Mouse (Mus musculus) ovary, adult 18-20 months (tissue): ENCODE measurements around the gene Mark2.
A peak's percentile ranks its signal among the peaks of the same experiment; 100 is the strongest.

Experiments used
- DNase-seq: peaks from one replicate; pipeline ENCODE4 v3.0.0; 2022; ENCODE audit warnings: low spot score, mixed read lengths

Mark2 gene

GRCm38 (mm10) chr19:7267091-7267741 lies 74.4 kb downstream of the Mark2 start, which contains the start of gene Rcor2:
Gene Rcor2 (plus strand): TSS chr19:7267325.
- peak; percentile 84 for DNase-seq

GRCm38 (mm10) chr19:7266421-7266831 lies 75.2 kb downstream of the Mark2 start:
- DNase-seq = no peak

- DNase-seq = no peak
Measured at GRCm38 (mm10) chr19:7265478-7266191, 76.0 kb downstream of the Mark2 start.

- no peak for DNase-seq
Measured at GRCm38 (mm10) chr19:7264766-7265331, 76.8 kb downstream of the Mark2 start.

- DNase-seq = no peak
Measured at GRCm38 (mm10) chr19:7264088-7264765, 77.4 kb downstream of the Mark2 start.

- no peak for DNase-seq
Measured at GRCm38 (mm10) chr19:7262592-7262991, 79.1 kb downstream of the Mark2 start.

- no peak for DNase-seq
Measured at GRCm38 (mm10) chr19:7261964-7262363, 79.7 kb downstream of the Mark2 start.

DNA sequence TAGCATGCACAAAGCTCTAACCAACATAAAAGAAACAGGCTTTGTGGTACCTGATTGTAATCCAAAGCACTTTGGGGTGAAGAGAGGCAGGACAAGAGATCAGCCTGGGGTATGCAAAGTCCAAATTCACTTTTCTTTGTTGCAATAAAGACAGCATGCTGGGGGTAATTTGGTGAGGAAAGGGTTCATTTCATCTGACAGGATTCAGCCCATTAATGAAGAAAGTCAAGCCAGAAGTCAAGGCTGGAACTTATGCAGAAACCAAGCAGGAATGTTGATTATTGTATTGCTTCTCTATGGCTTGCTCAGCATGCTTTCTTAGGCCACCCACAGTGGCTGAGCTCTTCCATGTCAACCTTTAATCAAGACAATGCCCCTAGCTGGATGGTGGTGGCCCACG lies 80.2 kb downstream of the Mark2 start:
- DNase-seq = no peak

DNA sequence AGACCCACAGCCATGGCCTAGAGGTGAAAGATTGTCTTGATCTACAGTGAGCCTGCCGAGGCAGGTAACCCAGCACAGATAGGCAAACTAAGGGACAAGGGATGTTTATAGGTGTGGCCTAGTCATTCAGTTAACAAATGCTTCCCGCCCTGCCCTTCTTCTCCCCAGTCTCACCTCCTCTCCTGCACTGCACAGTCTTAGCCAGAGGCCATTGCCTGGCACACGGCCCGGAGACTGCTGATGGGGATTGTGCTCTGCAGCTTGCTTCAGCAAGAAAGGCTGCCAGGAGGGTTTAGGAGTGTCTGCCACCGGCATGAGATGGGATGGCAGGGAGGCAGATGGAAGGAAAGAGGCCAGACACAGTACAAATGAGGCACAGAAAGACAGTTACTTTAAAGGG lies 83.8 kb downstream of the Mark2 start:
- DNase-seq = no peak

GRCm38 (mm10) chr19:7246021-7246420 lies 95.6 kb downstream of the Mark2 start:
- DNase-seq = no peak

DNA sequence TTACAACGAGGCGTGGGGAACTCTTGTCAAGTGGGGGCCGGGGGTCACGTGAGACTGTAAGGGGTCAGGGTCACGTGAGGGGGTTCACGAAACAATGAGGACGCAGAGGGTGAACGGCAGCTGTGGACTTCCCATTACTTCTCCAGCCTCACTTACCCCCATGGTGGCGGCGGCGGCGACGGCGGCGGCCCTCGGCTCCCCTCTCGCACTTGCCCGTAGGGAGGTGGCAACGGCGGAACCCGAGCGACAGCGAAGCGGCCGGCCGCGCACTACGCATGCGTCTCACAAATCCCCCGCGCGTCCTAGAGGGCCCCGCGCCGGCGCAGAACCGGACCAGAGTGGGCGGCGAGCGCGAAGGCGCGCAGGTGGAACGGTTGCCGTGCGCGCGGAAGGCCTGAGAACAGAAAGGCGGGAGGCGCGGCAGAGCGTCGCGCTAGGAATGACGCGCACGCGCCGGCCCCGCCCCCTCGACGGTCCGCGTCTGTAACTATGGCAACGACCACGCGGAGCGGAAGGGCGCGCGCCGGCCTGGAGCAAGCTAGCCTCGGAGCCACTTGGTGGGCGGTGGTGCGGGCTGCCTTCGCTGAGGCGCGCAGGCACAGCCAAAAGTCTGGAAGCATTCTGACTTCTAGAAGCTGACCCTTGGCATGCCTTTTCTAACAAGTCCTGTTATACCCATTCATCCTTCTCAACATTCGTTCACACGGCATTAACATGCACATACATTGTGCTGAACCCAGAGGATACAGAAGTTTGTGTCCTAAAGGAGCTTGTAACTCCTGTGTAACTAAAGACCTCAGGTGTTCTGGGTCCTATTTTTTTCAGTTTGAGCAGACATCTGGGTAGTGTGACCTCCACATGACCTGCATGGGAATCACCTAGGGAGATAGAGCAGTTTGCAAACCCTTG lies 100.6 kb downstream of the Mark2 start, which contains the start of gene Naa40:
Naa40 (minus strand) TSS at position 402 of the 909 bp plus-strand sequence.
- peak; percentile 91 for DNase-seq

DNA sequence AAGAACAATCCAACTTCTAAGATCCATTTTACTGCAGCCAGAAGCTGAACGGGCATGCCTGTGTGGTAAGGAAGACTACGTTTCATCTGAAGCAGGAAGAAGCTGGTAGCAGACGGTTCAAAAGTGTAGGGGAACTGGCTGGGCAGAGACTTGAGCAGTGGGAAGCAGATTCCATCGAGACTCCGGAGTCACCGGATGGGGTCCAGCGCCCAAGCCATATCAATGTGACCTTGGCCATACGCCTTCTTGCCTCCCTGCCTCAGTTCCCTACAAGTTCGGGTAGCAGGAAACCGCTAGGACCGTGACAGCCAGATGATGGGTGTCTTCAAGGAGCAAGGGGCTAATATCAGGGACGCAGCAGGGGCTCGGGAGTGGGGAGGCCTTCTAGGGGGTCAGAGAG lies 101.4 kb downstream of the Mark2 start:
- DNase-seq = no peak

DNA sequence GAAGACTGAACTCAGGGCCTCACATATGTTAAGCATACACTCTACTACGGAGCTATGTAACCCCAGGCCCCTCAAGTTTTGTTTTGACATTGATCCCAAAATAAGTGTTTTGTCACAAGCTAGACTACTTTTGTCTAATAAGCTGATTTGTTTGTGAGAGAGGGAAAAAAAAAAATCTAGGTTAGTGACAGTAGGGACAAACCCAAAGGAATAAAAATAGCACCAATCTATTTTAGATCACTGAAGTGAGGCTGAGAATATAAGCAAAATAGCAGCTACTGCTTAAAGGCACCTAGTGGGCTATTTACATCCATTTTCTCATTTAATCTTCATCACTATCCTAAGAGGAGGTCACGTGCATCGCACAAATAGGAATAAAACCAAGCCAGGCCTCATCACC lies 102.1 kb downstream of the Mark2 start:
- DNase-seq = no peak

- no peak for DNase-seq
Measured at GRCm38 (mm10) chr19:7236742-7237141, 104.9 kb downstream of the Mark2 start.

DNA sequence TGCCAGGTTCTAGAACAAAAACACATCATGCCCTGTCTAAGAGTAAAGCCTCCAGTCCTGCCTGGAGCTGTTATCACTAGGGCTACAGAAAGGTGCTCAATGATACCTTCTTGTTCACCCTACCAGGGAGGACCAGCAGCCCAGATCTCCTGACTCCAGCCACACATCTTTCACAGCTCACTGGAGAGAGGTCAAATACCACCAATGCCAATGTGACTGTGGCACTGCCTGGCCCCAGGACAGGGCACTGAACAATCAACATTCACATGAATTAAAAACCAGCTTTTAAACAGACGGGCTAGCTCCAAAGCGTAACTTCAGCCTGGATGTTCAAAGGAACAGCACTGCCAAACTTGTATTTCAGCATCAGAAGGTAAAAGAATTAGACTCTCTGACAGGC lies 105.6 kb downstream of the Mark2 start:
- DNase-seq = no peak

DNA sequence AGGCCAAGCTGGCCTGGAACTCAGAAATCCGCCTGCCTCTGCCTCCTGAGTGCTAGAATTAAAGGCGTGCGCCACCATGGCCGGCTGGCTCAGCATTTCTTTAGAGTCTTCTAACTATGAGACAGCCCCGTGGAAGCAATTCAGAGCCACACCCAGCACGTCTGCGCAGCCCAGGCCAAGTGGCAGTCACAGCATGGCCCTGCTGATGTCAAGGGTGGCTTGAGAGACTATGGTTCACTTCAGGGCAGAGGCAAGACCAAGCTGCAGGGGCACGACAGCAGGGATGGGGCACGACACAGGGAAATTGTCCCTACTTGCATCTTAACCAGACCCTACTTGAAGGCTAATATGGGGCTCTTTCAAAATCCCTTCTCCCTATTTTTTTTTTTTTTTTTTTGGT lies 106.2 kb downstream of the Mark2 start:
- DNase-seq = no peak

- DNase-seq = peak; percentile 66
Measured at GRCm38 (mm10) chr19:7234537-7235221, 107.0 kb downstream of the Mark2 start.

DNA sequence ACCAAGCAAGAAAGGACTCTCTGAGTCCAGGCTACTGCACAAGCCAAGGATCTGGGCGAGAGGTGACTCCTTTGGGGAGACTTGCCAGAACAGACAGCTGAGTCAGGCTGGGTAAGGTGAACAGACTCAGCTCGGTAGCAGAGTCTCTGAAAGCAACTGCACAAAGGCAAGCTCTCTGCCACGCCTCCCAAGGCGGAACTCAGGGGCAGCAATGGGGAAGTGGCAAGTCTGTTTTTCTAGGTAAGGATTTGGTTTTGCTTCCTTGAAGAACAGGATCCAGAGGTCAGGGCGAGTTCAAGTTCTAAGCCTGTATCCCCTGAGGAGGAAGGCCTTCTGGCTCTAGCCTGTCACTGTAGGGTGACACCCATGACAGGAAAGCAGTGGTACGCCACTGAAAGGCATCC lies 115.1 kb downstream of the Mark2 start:
- DNase-seq = no peak
